27 mouse cellular contexts compared by ENCODE assay signal in genomic region chr4:76183095-76183494, GRCm38 (mm10).
A peak's percentile ranks its signal among the peaks of the same experiment; 100 is the strongest.
DNase-seq lines count a peak whose midpoint lies in the region; ATAC-seq and TF ChIP-seq lines count a peak whose summit lies in the region.
"Had no signal": no experiment of that assay in that cellular context is flagged by ENCODE, and none has a peak within 500 bp of the region (broad histone marks: within the 10 kb centered on the region; RNA-seq: fewer than 3 reads in every experiment).

No protein-coding gene starts in this region.

- no peak for DNase-seq in cerebellum, adult 8-10 months
- peak in 1 of 2 experiments; percentile 66 for DNase-seq in cerebellum, adult 2 months
- no peak for DNase-seq in cerebellum, adult 11 months
- peak; percentile 67 for DNase-seq in brain, adult 2 months (ENCODE audit: low read depth, low spot score)
- peak; percentile 28 to 37 for DNase-seq in cerebellum, postnatal 25 days
- DNase-seq: adrenal gland, adult 8-10 months; adrenal gland, postnatal 25 days; embryo, embryonic 11 days; gastrocnemius, postnatal 25 days; heart, adult 18-20 months; heart, postnatal 10 days; heart, postnatal 36 days; kidney, adult 11 months had no signal

- H3K9me3 ChIP-seq in forebrain, embryonic 12.5 days, result no peaks in the 10 kb centered on the region
- H3K9me3 ChIP-seq: embryonic facial prominence, embryonic 10.5 days; embryonic facial prominence, embryonic 13.5 days; forebrain, embryonic 13.5 days; heart, embryonic 12.5 days; heart, embryonic 15.5 days; hindbrain, embryonic 10.5 days; hindbrain, embryonic 13.5 days; intestine, embryonic 15.5 days had no signal

- no peaks in the 10 kb centered on the region for H3K27me3 ChIP-seq in cerebellum, adult 2 months (ENCODE audit: control insufficient read depth, insufficient read depth, low read length)
- no peaks in the 10 kb centered on the region for H3K27me3 ChIP-seq in forebrain, embryonic 12.5 days
- H3K27me3 ChIP-seq: embryonic facial prominence, embryonic 13.5 days; forebrain, embryonic 13.5 days; heart, embryonic 12.5 days; heart, embryonic 15.5 days; hindbrain, embryonic 13.5 days; intestine, embryonic 15.5 days had no signal

- ATAC-seq in cerebellum, adult (ENCODE audit: insufficient number of reproducible peaks, low FRiP score, low TSS enrichment), result peak; percentile 76
- ATAC-seq in forebrain, embryonic 12.5 days (ENCODE audit: low FRiP score), result no peak
- ATAC-seq: activated CD4-positive, CD25-positive, alpha-beta regulatory T cell, adult 4 months; forebrain, embryonic 13.5 days; forebrain, embryonic 16.5 days; hindbrain, embryonic 16.5 days; intestine, embryonic 15.5 days had no signal

- H3K4me2 ChIP-seq in forebrain, embryonic 12.5 days, result no peak overlapping the region
- H3K4me2 ChIP-seq: embryonic facial prominence, embryonic 13.5 days; forebrain, embryonic 13.5 days; heart, embryonic 12.5 days; heart, embryonic 15.5 days; hindbrain, embryonic 13.5 days; intestine, embryonic 15.5 days had no signal

- no peak for TF ChIP-seq CTCF in cerebellum, adult 2 months (IDR thresholded peaks at IDR 0.05; ENCODE audit: borderline replicate concordance, insufficient read depth, low read depth, low read length)

- no peaks in the 10 kb centered on the region; the same call in none of the 2 replicates for H3K4me1 ChIP-seq in cerebellum, adult 2 months (ENCODE audit: control insufficient read depth, insufficient read depth, low read length)
- no peaks in the 10 kb centered on the region for H3K4me1 ChIP-seq in forebrain, embryonic 12.5 days
- H3K4me1 ChIP-seq: embryonic facial prominence, embryonic 10.5 days; forebrain, embryonic 13.5 days; heart, embryonic 12.5 days; intestine, embryonic 15.5 days had no signal

- WGBS in cerebellum, adult 2 months, result 25% methylated on average over 3 of the region's 3 CpGs
- WGBS in forebrain, embryonic 12.5 days, result 94% methylated on average over 3 of the region's 3 CpGs

- H3K27ac ChIP-seq in cerebellum, adult 2 months (ENCODE audit: insufficient read depth, low read length), result peak overlapping the region; percentile 63
- no peak overlapping the region for H3K27ac ChIP-seq in forebrain, embryonic 12.5 days
- H3K27ac ChIP-seq: embryonic facial prominence, embryonic 10.5 days; embryonic facial prominence, embryonic 13.5 days; forebrain, embryonic 13.5 days; heart, embryonic 15.5 days; hindbrain, embryonic 10.5 days; hindbrain, embryonic 13.5 days; intestine, embryonic 15.5 days had no signal

- H3K9ac ChIP-seq in forebrain, embryonic 12.5 days, result no peak overlapping the region
- H3K9ac ChIP-seq: embryonic facial prominence, embryonic 13.5 days; forebrain, embryonic 13.5 days; heart, embryonic 12.5 days; heart, embryonic 15.5 days; hindbrain, embryonic 13.5 days; intestine, embryonic 15.5 days had no signal

- no peaks in the 10 kb centered on the region for H3K36me3 ChIP-seq in forebrain, embryonic 12.5 days (replicated peaks)
- H3K36me3 ChIP-seq: embryonic facial prominence, embryonic 10.5 days; embryonic facial prominence, embryonic 13.5 days; heart, embryonic 12.5 days; heart, embryonic 15.5 days; hindbrain, embryonic 10.5 days; hindbrain, embryonic 13.5 days; intestine, embryonic 15.5 days had no signal

- H3K4me3 ChIP-seq in cerebellum, adult 2 months (replicated peaks; ENCODE audit: insufficient read depth, low read depth, low read length), result no peak overlapping the region
- no peak overlapping the region for H3K4me3 ChIP-seq in forebrain, embryonic 12.5 days (replicated peaks)
- H3K4me3 ChIP-seq: embryonic facial prominence, embryonic 10.5 days; embryonic facial prominence, embryonic 13.5 days; erythroblast, embryonic 14.5 days; forebrain, embryonic 13.5 days; heart, embryonic 12.5 days; heart, embryonic 15.5 days; hindbrain, embryonic 10.5 days; hindbrain, embryonic 13.5 days; intestine, embryonic 15.5 days had no signal

- TF ChIP-seq POLR2A in cerebellum, adult 2 months (IDR thresholded peaks at IDR 0.05; ENCODE audit: borderline replicate concordance, insufficient read depth, low read length), result no peak

Comparison
In these comparisons a context has a peak if more than half of its experiments do, and no peak if none do; other contexts are left out.
1. DNase-seq: peak in brain, adult 2 months (single experiment) and cerebellum, postnatal 25 days (2 of 2); none in cerebellum, adult 8-10 months (single experiment) and cerebellum, adult 11 months (single experiment).